ENCODE assay signal across 18 mouse cellular contexts in the genomic region with DNA sequence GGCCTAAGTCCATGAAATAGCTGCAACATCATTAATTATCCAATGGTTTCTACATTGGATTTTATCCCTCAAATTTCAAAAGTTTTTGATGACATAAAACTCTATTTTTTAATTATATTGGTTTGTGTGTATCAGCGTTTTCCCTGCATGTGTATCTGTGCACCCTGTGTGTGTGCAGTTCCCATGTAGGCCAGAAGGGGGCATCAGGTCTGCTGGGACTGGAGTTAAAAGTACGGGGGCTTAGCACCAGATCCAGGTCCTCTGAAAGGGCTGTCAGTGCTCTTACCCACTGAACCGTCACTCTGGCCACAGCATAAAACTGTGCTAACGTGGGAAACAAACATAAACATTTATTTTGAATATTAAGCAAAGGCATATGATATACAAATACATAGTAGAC. TPM values are rescaled to one million over a fixed set of nuclear protein-coding genes. Genes with fewer than 3 reads are reported as not detected.
DNase-seq lines count a peak whose midpoint lies in the region; ATAC-seq and TF ChIP-seq lines count a peak whose summit lies in the region.
"Had no signal": no experiment of that assay in that cellular context is flagged by ENCODE, and none has a peak within 500 bp of the region (broad histone marks: within the 10 kb centered on the region; RNA-seq: fewer than 3 reads in every experiment).

No protein-coding gene starts in this region.

- H3K9ac ChIP-seq in lung, embryonic 14.5 days = no peak overlapping the region
- H3K9ac ChIP-seq: forebrain, embryonic 13.5 days; kidney, embryonic 15.5 days; lung, embryonic 15.5 days; midbrain, embryonic 13.5 days; neural tube, embryonic 13.5 days had no signal

- peaks cover 30% of the 10 kb centered on the region; the same call in 1 of the 2 replicates for H3K36me3 ChIP-seq in lung, embryonic 14.5 days (ENCODE audit: insufficient read depth)

- no peaks in the 10 kb centered on the region for H3K9me3 ChIP-seq in lung, embryonic 14.5 days (ENCODE audit: low read depth, low read length)
- H3K9me3 ChIP-seq: embryonic facial prominence, embryonic 10.5 days; forebrain, embryonic 13.5 days; kidney, embryonic 15.5 days; lung, embryonic 15.5 days; midbrain, embryonic 13.5 days; neural tube, embryonic 13.5 days had no signal

- H3K27me3 ChIP-seq in lung, embryonic 14.5 days (ENCODE audit: insufficient read depth, low read length) = no peaks in the 10 kb centered on the region
- H3K27me3 ChIP-seq: forebrain, embryonic 13.5 days; kidney, embryonic 15.5 days; lung, embryonic 15.5 days; midbrain, embryonic 13.5 days; neural tube, embryonic 13.5 days had no signal

- WGBS in lung, embryonic 14.5 days = 94% methylated on average over 4 of the region's 4 CpGs

- H3K4me1 ChIP-seq in lung, embryonic 14.5 days (ENCODE audit: insufficient read depth) = no peaks in the 10 kb centered on the region
- H3K4me1 ChIP-seq: embryonic facial prominence, embryonic 10.5 days; kidney, embryonic 15.5 days; neural tube, embryonic 13.5 days had no signal

- H3K4me2 ChIP-seq in lung, embryonic 14.5 days = no peak overlapping the region
- H3K4me2 ChIP-seq: forebrain, embryonic 13.5 days; kidney, embryonic 15.5 days; lung, embryonic 15.5 days; midbrain, embryonic 13.5 days; neural tube, embryonic 13.5 days had no signal

- H3K27ac ChIP-seq in lung, embryonic 14.5 days (ENCODE audit: low read depth) = no peak overlapping the region
- H3K27ac ChIP-seq: embryonic facial prominence, embryonic 10.5 days; forebrain, embryonic 13.5 days; kidney, embryonic 15.5 days; lung, embryonic 15.5 days; midbrain, embryonic 13.5 days; neural tube, embryonic 13.5 days had no signal

- no peak for ATAC-seq in lung, embryonic 14.5 days (ENCODE audit: insufficient read depth)
- ATAC-seq: forebrain, embryonic 13.5 days; midbrain, embryonic 13.5 days had no signal

- peak; percentile 13 for DNase-seq in heart, postnatal 4 days
- no peak for DNase-seq in heart, adult 8-10 months (ENCODE audit: low spot score)
- DNase-seq in lung, embryonic 14.5 days = no peak
- no peak for DNase-seq in lung, postnatal 10 days
- DNase-seq in ES-CJ7 (ENCODE audit: low read depth, low spot score) = peak; percentile 34
- peak; percentile 18 for DNase-seq in mesoderm, embryonic 11.5 days (ENCODE audit: low read depth, low spot score)
- DNase-seq in yolk sac, embryonic 10.5 days (ENCODE audit: low spot score) = no peak
- DNase-seq in ovary, postnatal 14 days (ENCODE audit: low spot score) = no peak
- DNase-seq: adrenal gland, postnatal 36 days; cerebellum, adult 9-10 months; gastrocnemius, postnatal 25 days; heart, postnatal 14 days had no signal

- H3K4me3 ChIP-seq in lung, embryonic 14.5 days (ENCODE audit: low read depth, low read length) = no peak overlapping the region
- H3K4me3 ChIP-seq: embryonic facial prominence, embryonic 10.5 days; forebrain, embryonic 13.5 days; kidney, embryonic 15.5 days; lung, embryonic 15.5 days; midbrain, embryonic 13.5 days; neural tube, embryonic 13.5 days had no signal

- peak; percentile 50 for TF ChIP-seq CTCF in lung, embryonic 14.5 days (IDR thresholded peaks at IDR 0.05; ENCODE audit: low read depth)

RNA-seq across cellular contexts. Expression of gene Apip, which starts 14.6 kb away (rescaled TPM):
- total RNA-seq in heart, postnatal 4 days (2021) = 10 to 100 TPM; 46.4 to 48.4 TPM
- total RNA-seq in heart, adult 8-10 months (2022) = 10 to 100 TPM; 70.1 to 93.5 (median 79.8) TPM
- 76.7 and 77.7 TPM in 2 replicates for polyA plus RNA-seq in lung, embryonic 14.5 days (2014; fragmentation: Nextera tagmentation; extraction: Ambion mirVana)

RNA-seq across cellular contexts. Expression of gene Pdhx, which starts 14.8 kb away (rescaled TPM):
- total RNA-seq in heart, postnatal 4 days (2021) = 100 to 1,000 TPM; 105 to 120 TPM
- 100 to 1,000 TPM; 143 to 179 (median 163) TPM for total RNA-seq in heart, adult 8-10 months (2022)
- 37.0 and 38.5 TPM in 2 replicates for polyA plus RNA-seq in lung, embryonic 14.5 days (2014; fragmentation: Nextera tagmentation; extraction: Ambion mirVana)

Comparison
In these comparisons a context has a peak if more than half of its experiments do, and no peak if none do; other contexts are left out.
1. DNase-seq: peak in heart, postnatal 4 days (single experiment), ES-CJ7 (single experiment) and mesoderm, embryonic 11.5 days (single experiment); none in heart, adult 8-10 months (single experiment), lung, embryonic 14.5 days (single experiment), lung, postnatal 10 days (single experiment), yolk sac, embryonic 10.5 days (single experiment) and ovary, postnatal 14 days (single experiment).